ENCODE assay signal across 30 mouse cellular contexts in the genomic region with DNA sequence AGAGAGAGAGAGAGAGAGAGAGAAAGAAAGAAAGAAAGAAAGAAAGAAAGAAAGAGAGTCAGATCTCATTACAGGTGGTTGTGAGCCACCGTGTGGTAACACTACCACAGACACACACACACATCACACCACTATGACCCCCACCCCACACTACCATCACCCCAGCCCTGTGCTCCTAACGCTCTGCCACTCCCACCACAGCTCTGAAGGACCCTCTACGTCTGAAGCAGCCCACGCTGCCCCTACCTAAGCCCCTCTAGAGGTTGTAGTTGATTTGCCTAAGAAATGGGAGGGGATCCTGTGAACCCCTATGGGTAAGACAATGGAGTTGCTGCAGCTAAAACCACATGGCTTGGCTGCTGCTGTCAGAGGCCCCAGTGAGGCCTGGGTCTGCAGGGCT. TPM values are rescaled to one million over a fixed set of nuclear protein-coding genes. Genes with fewer than 3 reads are reported as not detected.
A peak's percentile ranks its signal among the peaks of the same experiment; 100 is the strongest.
DNase-seq lines count a peak whose midpoint lies in the region; ATAC-seq lines count a peak whose summit lies in the region.
"Had no signal": no experiment of that assay in that cellular context is flagged by ENCODE, and none has a peak within 500 bp of the region (broad histone marks: within the 10 kb centered on the region; RNA-seq: fewer than 3 reads in every experiment).

No protein-coding gene starts in this region.

- peaks cover 16% of the 10 kb centered on the region for H3K4me1 ChIP-seq in heart, embryonic 12.5 days (replicated peaks)
- H3K4me1 ChIP-seq in midbrain, embryonic 10.5 days: peaks cover 22% of the 10 kb centered on the region
- H3K4me1 ChIP-seq in midbrain, embryonic 11.5 days (ENCODE audit: control insufficient read depth, insufficient read depth, low read length): peaks cover 3% of the 10 kb centered on the region; the same call in 1 of the 2 replicates
- H3K4me1 ChIP-seq in embryonic facial prominence, embryonic 13.5 days: peaks cover 15% of the 10 kb centered on the region

- H3K4me3 ChIP-seq in heart, embryonic 12.5 days: no peak overlapping the region
- H3K4me3 ChIP-seq in midbrain, embryonic 10.5 days: no peak overlapping the region
- H3K4me3 ChIP-seq in midbrain, embryonic 11.5 days (ENCODE audit: low read depth, low read length): no peak overlapping the region
- H3K4me3 ChIP-seq in embryonic facial prominence, embryonic 13.5 days: no peak overlapping the region
- H3K4me3 ChIP-seq: embryonic facial prominence, embryonic 12.5 days; forebrain, embryonic 10.5 days; forebrain, embryonic 13.5 days; heart, adult 2 months; heart, embryonic 15.5 days; hindbrain, embryonic 10.5 days had no signal

- peaks cover 10% of the 10 kb centered on the region; the same call in 1 of the 2 replicates for H3K9me3 ChIP-seq in heart, embryonic 12.5 days (replicated peaks)
- 0 out of 2 replicates have a peak, but pooled peaks cover 8% of the 10 kb centered on the region for H3K9me3 ChIP-seq in midbrain, embryonic 10.5 days (replicated peaks)
- no peaks in the 10 kb centered on the region for H3K9me3 ChIP-seq in midbrain, embryonic 11.5 days (ENCODE audit: control insufficient read depth, low read length)
- H3K9me3 ChIP-seq in embryonic facial prominence, embryonic 13.5 days: no peaks in the 10 kb centered on the region
- H3K9me3 ChIP-seq: embryonic facial prominence, embryonic 12.5 days; heart, embryonic 15.5 days had no signal

- no peaks in the 10 kb centered on the region for H3K36me3 ChIP-seq in heart, embryonic 12.5 days
- H3K36me3 ChIP-seq in midbrain, embryonic 10.5 days: no peaks in the 10 kb centered on the region
- H3K36me3 ChIP-seq in midbrain, embryonic 11.5 days (ENCODE audit: control insufficient read depth, insufficient read depth, low read length): no peaks in the 10 kb centered on the region
- no peaks in the 10 kb centered on the region for H3K36me3 ChIP-seq in embryonic facial prominence, embryonic 13.5 days
- H3K36me3 ChIP-seq: embryonic facial prominence, embryonic 12.5 days; forebrain, embryonic 10.5 days; G1E; heart, embryonic 15.5 days; hindbrain, embryonic 10.5 days had no signal

- WGBS in heart, embryonic 12.5 days: 75% methylated on average over 4 of the region's 4 CpGs
- 68% methylated on average over 4 of the region's 4 CpGs for WGBS in midbrain, embryonic 10.5 days
- WGBS in midbrain, embryonic 11.5 days: 77% methylated on average over 4 of the region's 4 CpGs
- 81% methylated on average over 4 of the region's 4 CpGs for WGBS in embryonic facial prominence, embryonic 13.5 days

- no peak overlapping the region for H3K4me2 ChIP-seq in heart, embryonic 12.5 days
- no peak overlapping the region for H3K4me2 ChIP-seq in midbrain, embryonic 11.5 days
- no peak overlapping the region for H3K4me2 ChIP-seq in embryonic facial prominence, embryonic 13.5 days
- H3K4me2 ChIP-seq: embryonic facial prominence, embryonic 12.5 days; forebrain, embryonic 13.5 days; heart, embryonic 11.5 days; heart, embryonic 15.5 days; hindbrain, embryonic 14.5 days had no signal

- H3K27ac ChIP-seq in heart, embryonic 12.5 days (ENCODE audit: poor library complexity, severe bottlenecking): no peak overlapping the region
- H3K27ac ChIP-seq in midbrain, embryonic 10.5 days (replicated peaks): 0 out of 2 replicates have a peak overlapping the region, but pooled peaks have one; percentile 9
- H3K27ac ChIP-seq in midbrain, embryonic 11.5 days (ENCODE audit: low read depth, low read length): no peak overlapping the region
- no peak overlapping the region for H3K27ac ChIP-seq in embryonic facial prominence, embryonic 13.5 days
- H3K27ac ChIP-seq: embryonic facial prominence, embryonic 12.5 days; forebrain, embryonic 10.5 days; forebrain, embryonic 13.5 days; heart, adult 2 months; heart, embryonic 15.5 days; hindbrain, embryonic 10.5 days; hindbrain, embryonic 14.5 days had no signal

- H3K9ac ChIP-seq in heart, embryonic 12.5 days: 0 out of 2 replicates have a peak overlapping the region, but pooled peaks have one; percentile 31
- H3K9ac ChIP-seq in midbrain, embryonic 11.5 days (ENCODE audit: low read length): no peak overlapping the region
- no peak overlapping the region for H3K9ac ChIP-seq in embryonic facial prominence, embryonic 13.5 days
- H3K9ac ChIP-seq: embryonic facial prominence, embryonic 12.5 days; forebrain, embryonic 13.5 days; heart, embryonic 15.5 days; hindbrain, embryonic 14.5 days had no signal

- no peak for DNase-seq in heart, adult 9 months (ENCODE audit: low spot score in 2 of 2)
- no peak for DNase-seq in midbrain, embryonic 10.5 days (ENCODE audit: low spot score)
- DNase-seq in midbrain, embryonic 11.5 days (ENCODE audit: low spot score, missing footprints): no peak
- no peak for DNase-seq in urinary bladder, postnatal 4 days (ENCODE audit: low spot score in 2 of 2)
- no peak for DNase-seq in urinary bladder, postnatal 10 days (ENCODE audit: low spot score)
- DNase-seq: adrenal gland, postnatal 10 days; adrenal gland, postnatal 36 days; B cell, adult 2 months; cerebellum, adult 2 months; cerebellum, adult 9-11 months; cerebellum, postnatal 25 days; embryo, embryonic 11 days; gastrocnemius, postnatal 10 days; gastrocnemius, postnatal 36 days; heart, adult 2 months; heart, postnatal 10 days; heart, postnatal 36 days had no signal

- no peaks in the 10 kb centered on the region for H3K27me3 ChIP-seq in heart, embryonic 12.5 days (replicated peaks)
- no peaks in the 10 kb centered on the region for H3K27me3 ChIP-seq in midbrain, embryonic 10.5 days (ENCODE audit: low read depth, poor library complexity, severe bottlenecking)
- H3K27me3 ChIP-seq in midbrain, embryonic 11.5 days (ENCODE audit: control insufficient read depth, insufficient read depth, low read length): no peaks in the 10 kb centered on the region; the same call in 1 of the 2 replicates
- no peaks in the 10 kb centered on the region for H3K27me3 ChIP-seq in embryonic facial prominence, embryonic 13.5 days
- H3K27me3 ChIP-seq: CH12.LX; embryonic facial prominence, embryonic 12.5 days; Patski had no signal

- ATAC-seq in heart, embryonic 12.5 days (ENCODE audit: insufficient number of reproducible peaks, low FRiP score): no peak
- ATAC-seq in midbrain, embryonic 11.5 days (ENCODE audit: low FRiP score): no peak
- ATAC-seq in embryonic facial prominence, embryonic 13.5 days (ENCODE audit: insufficient number of reproducible peaks, insufficient read depth, low FRiP score, low TSS enrichment, low read depth): 0 out of 2 replicates have a peak, but pooled peaks have one; percentile 58
- ATAC-seq: forebrain, embryonic 13.5 days; forebrain, embryonic 16.5 days; Patski had no signal

RNA-seq across cellular contexts. Expression of a gene that starts 12.7 kb away (rescaled TPM):
- polyA plus RNA-seq in heart, embryonic 12.5 days (2016; fragmentation: Nextera tagmentation; extraction: Ambion mirVana): 2.0 and 3.5 TPM in 2 replicates
- 0.11 and 0.17 TPM in 2 replicates for polyA plus RNA-seq in midbrain, embryonic 10.5 days (2016; fragmentation: Nextera tagmentation; extraction: Ambion mirVana)
- 0.22 TPM in 1 of 2 replicates, not detected in the other for polyA plus RNA-seq in midbrain, embryonic 11.5 days (2014; fragmentation: Nextera tagmentation; extraction: Ambion mirVana)
- 1.5 and 1.8 TPM in 2 replicates for polyA plus RNA-seq in embryonic facial prominence, embryonic 13.5 days (2015; fragmentation: Nextera tagmentation; extraction: Ambion mirVana)
- polyA plus RNA-seq: heart, adult 2 months had no signal
